Mouse (Mus musculus) mature B cell (primary cell): ENCODE data around the gene Cfc1.
"Not testable (repeated sequence)": the region's sequence is repeated elsewhere in the genome, so short reads cannot be mapped to it uniquely, and the experiment has no call there.

Experiments used
- in situ Hi-C: fragments of 300-500 bp; cut with MboI; formaldehyde crosslinking; loops from 2 replicates; pipeline ENCODE4 v1.14.3; 2019

The Cfc1 gene

GRCm38 (mm10) chr1:34535043-34535698 is at the start of gene Cfc1:
Gene Cfc1 (plus strand): TSS chr1:34535648.
- in situ Hi-C loops, result not testable (repeated sequence)

- in situ Hi-C loops, result no loop called here
Observed at GRCm38 (mm10) chr1:34487383-34487782, 48.1 kb upstream of the Cfc1 start.

DNA sequence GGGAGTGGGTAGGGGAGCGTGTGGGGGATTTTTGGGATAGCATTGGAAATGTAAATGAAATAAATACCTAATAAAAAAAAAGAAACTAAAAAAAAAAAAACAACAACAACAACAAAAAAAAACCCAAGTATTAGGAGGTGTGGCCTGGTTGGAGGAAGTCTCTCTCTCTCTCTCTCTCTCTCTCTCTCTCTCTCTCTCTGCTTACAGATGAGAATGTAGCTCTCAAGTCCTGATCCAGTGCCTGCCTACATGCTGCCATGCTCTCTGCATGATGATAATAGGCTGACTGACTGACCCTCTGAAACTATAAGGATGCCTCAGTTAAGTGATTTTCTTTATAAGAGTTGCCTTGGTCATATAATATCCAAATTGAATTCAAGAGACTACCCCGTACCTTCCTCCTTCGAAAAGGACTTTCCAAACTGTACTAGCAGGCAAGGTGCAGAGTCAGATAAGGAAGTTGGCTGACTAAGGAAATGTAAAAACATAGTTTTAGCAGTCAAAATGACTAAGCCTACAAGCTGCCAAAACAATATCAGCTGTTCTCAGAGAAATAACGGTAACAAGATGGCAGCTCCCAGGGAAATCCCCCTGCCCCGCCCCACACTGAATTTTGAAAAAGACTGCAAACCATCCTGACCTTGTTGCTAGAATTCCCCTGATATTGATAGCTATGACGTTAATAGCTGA is 45.5 kb upstream of the Cfc1 start:
- in situ Hi-C loops, result no loop called here

GRCm38 (mm10) chr1:34491480-34491879 is 44.0 kb upstream of the Cfc1 start:
- in situ Hi-C loops, result no loop called here

DNA sequence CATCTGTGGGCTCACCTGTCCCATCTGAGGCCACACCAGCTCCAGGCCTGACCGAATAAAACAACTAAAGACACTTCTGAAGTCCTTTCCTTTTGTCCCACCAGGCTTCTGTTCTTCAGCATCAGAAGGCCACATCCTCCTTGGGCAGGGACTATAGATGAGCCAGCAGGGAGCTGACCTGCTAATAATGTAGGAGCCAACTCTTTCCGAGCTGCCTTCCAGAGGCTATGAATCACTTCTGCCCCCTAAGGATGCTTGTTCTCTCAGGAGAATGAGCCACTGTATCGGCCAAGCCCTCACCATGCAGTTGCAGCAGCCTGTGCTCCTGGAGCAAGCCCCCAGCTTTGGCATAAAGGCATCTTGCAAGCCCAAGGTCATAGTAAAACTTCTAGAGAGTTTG is 32.5 kb upstream of the Cfc1 start:
- in situ Hi-C loops, result no loop called here

GRCm38 (mm10) chr1:34505307-34505706 is 30.1 kb upstream of the Cfc1 start:
- in situ Hi-C loops, result no loop called here

- in situ Hi-C loops, result no loop called here
Observed at GRCm38 (mm10) chr1:34505970-34506551, 29.4 kb upstream of the Cfc1 start.

- in situ Hi-C loops, result no loop called here
Observed at GRCm38 (mm10) chr1:34507986-34508385, 27.5 kb upstream of the Cfc1 start.

- in situ Hi-C loops, result no loop called here
Observed at GRCm38 (mm10) chr1:34510575-34510981, 24.9 kb upstream of the Cfc1 start.

DNA sequence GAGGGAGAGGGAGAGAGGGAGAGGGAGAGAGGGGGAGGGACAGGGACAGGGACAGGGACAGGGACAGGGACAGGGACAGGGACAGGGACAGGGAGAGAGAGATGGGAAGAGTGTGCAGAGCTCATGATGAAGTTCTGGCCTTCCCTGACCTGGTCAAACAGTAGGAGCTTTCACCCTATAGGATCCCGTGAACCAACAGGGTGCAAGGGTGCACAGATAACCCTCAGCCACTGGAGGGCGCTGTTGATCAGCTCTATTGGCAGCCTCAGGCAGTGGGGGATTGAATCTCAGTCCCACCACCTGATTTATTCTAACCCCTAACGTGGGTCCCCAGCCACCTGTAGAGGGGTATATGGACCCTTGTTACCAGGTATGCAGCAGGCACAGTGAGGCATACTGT is 24.4 kb upstream of the Cfc1 start:
- in situ Hi-C loops, result no loop called here

DNA sequence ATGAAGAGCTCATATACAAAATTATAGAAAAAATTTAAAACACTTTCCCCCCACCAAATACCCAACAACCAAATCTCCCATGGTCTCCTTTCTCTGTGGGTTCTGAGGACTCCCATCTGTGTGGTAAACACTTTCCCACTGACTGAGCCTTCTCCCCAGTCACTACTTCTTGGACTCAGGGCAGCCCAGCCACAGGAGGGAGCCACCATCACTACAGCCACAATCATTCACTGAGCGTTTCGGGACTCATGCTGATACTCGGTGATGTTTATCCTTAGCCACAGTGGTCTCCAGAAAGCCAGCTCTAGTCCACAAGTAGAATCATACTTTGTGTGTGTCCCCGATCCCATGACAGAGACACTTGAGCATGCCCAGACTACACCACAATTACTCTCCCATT is 22.4 kb upstream of the Cfc1 start:
- in situ Hi-C loops, result no loop called here

- in situ Hi-C loops, result no loop called here
Observed at GRCm38 (mm10) chr1:34516595-34516994, 18.9 kb upstream of the Cfc1 start.

DNA sequence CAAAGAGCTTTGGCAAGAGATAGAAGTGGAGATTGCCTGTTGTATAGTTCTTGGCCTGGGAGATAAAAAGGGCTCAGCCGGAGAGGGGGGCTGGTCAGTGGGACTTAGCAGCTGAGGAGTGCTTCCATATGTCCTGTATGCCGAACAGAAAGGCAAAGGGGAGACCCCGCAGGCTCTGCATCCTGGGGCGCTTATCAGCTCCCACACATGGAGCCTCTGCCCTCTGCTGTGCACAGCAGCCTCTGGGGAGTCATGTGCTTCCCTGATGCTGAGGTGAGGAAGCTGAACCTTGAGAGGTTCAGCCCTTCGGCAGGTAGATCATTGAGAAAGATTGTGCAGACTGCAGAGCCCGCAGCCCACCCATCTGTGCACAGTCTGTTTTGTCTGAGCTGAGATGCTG is 18.2 kb upstream of the Cfc1 start:
- in situ Hi-C loops, result not testable (repeated sequence)

- in situ Hi-C loops, result not testable (repeated sequence)
Observed at GRCm38 (mm10) chr1:34517797-34518196, 17.7 kb upstream of the Cfc1 start.

GRCm38 (mm10) chr1:34518259-34518658 is 17.2 kb upstream of the Cfc1 start:
- in situ Hi-C loops, result no loop called here

- in situ Hi-C loops, result no loop called here
Observed at GRCm38 (mm10) chr1:34522205-34522849, 13.1 kb upstream of the Cfc1 start.

- in situ Hi-C loops, result no loop called here
Observed at GRCm38 (mm10) chr1:34522850-34523244, 12.6 kb upstream of the Cfc1 start.

- in situ Hi-C loops, result no loop called here
Observed at GRCm38 (mm10) chr1:34523647-34524046, 11.8 kb upstream of the Cfc1 start.

- in situ Hi-C loops, result not testable (repeated sequence)
Observed at GRCm38 (mm10) chr1:34534574-34534973, 874 bp upstream of the Cfc1 start.

DNA sequence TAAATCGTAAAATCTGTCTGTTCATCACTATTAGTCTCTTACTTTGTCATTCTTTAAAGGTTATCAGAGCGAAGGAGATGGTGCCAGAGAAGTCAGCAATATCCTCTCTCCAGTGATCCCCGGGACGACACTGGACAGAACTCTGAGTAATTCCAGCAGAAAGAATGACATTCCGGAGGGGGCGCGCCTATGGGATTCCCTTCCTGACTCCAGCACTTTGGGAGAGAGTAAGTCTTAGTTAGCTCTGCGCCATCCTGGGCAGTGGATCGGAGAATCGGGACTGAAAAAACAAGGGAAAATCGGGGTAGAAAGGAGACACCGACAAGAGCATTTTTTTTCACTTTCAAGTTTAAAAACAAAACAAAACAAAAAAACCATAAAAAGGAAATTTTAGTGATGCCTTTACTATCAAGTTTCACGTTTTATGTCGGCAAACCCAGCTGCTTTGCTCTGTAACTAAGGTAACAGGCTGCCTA is 881 bp downstream of the Cfc1 start:
- in situ Hi-C loops, result no loop called here

DNA sequence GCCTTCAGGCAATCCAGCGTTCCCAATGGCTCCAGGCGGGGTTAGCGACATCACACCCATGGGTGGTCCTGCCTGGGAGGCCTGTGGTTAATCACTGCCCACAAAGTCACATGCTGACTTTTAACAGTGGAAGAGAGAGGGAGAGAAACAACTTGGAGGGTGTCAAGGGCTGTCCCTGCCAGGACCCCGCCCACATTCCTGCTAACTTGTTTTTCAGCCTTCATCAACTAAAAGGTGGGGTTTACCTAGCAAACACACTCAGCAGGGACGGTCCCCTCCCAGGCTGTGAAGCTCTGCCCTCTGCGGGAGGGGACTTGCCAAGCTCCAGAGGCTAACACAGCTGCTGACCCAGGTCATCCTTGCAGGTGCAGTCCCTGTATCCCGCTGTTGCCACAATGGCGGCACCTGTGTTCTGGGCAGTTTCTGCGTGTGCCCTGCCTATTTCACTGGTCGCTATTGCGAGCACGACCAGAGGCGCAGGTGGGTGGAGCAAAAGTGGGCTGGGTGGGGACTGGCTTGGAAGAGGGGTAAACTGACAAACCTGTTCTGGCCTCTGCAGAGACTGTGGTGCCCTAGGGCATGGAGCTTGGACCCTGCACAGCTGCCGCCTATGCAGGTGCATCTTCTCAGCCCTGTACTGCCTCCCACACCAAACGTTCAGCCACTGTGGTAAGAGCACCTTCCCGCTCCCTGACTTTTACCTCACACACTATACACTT is 1.5 kb downstream of the Cfc1 start:
- in situ Hi-C loops, result no loop called here

- in situ Hi-C loops, result no loop called here
Observed at GRCm38 (mm10) chr1:34547074-34547473, 11.6 kb downstream of the Cfc1 start.
